Mouse (Mus musculus): ENCODE data around the gene Gm10282. TPM values are rescaled to one million over a fixed set of nuclear protein-coding genes. Genes with fewer than 3 reads are reported as not detected.

The Gm10282 gene
- total RNA-seq (2021): 10 to 100 TPM; 10.9 to 15.9 TPM
- long read RNA-seq, partial matches to known transcripts: 0 of 3 reads
- long read RNA-seq, other reads (novel, unspliced or antisense): 0 of 3 reads

- DNase-seq (ENCODE audit: low spot score in 2 of 2): no peak
These were observed at the start of gene Gm10282 for GRCm38 (mm10) chr8:72305210-72305905. Gene Gm10282 (minus strand): TSS chr8:72305260.

GRCm38 (mm10) chr8:72354272-72354671, 49.2 kb upstream of the Gm10282 start:
- DNase-seq (ENCODE audit: low spot score in 2 of 2): no peak

GRCm38 (mm10) chr8:72353700-72354045, 48.6 kb upstream of the Gm10282 start:
- DNase-seq (ENCODE audit: low spot score in 2 of 2): no peak

GRCm38 (mm10) chr8:72352951-72353699, 48.1 kb upstream of the Gm10282 start:
- no peak for DNase-seq (ENCODE audit: low spot score in 2 of 2)

- no peak for DNase-seq (ENCODE audit: low spot score in 2 of 2)
These were observed 46.4 kb upstream of the Gm10282 start for GRCm38 (mm10) chr8:72351405-72352005.

GRCm38 (mm10) chr8:72350727-72351126, 45.7 kb upstream of the Gm10282 start:
- no peak for DNase-seq (ENCODE audit: low spot score in 2 of 2)

- DNase-seq (ENCODE audit: low spot score in 2 of 2): no peak
These were observed 44.8 kb upstream of the Gm10282 start for GRCm38 (mm10) chr8:72349838-72350237.

- DNase-seq (ENCODE audit: low spot score in 2 of 2): no peak
These were observed 43.9 kb upstream of the Gm10282 start for GRCm38 (mm10) chr8:72348956-72349355.

- no peak for DNase-seq (ENCODE audit: low spot score in 2 of 2)
These were observed 43.1 kb upstream of the Gm10282 start for GRCm38 (mm10) chr8:72348114-72348513.

GRCm38 (mm10) chr8:72347553-72347952, 42.5 kb upstream of the Gm10282 start:
- DNase-seq (ENCODE audit: low spot score in 2 of 2): no peak

- DNase-seq (ENCODE audit: low spot score in 2 of 2): no peak
These were observed 38.7 kb upstream of the Gm10282 start for GRCm38 (mm10) chr8:72343725-72344124.

- no peak for DNase-seq (ENCODE audit: low spot score in 2 of 2)
These were observed 37.7 kb upstream of the Gm10282 start for GRCm38 (mm10) chr8:72342556-72343300.

- DNase-seq (ENCODE audit: low spot score in 2 of 2): no peak
These were observed 32.0 kb upstream of the Gm10282 start for GRCm38 (mm10) chr8:72337034-72337433.

- DNase-seq (ENCODE audit: low spot score in 2 of 2): no peak
These were observed 31.2 kb upstream of the Gm10282 start for GRCm38 (mm10) chr8:72336273-72336672.

GRCm38 (mm10) chr8:72334144-72334641, 29.1 kb upstream of the Gm10282 start:
- no peak for DNase-seq (ENCODE audit: low spot score in 2 of 2)

- DNase-seq (ENCODE audit: low spot score in 2 of 2): no peak
These were observed 28.5 kb upstream of the Gm10282 start for GRCm38 (mm10) chr8:72333429-72334143.

GRCm38 (mm10) chr8:72331631-72332030, 26.6 kb upstream of the Gm10282 start:
- DNase-seq (ENCODE audit: low spot score in 2 of 2): no peak

- DNase-seq (ENCODE audit: low spot score in 2 of 2): no peak
These were observed 25.9 kb upstream of the Gm10282 start for GRCm38 (mm10) chr8:72330806-72331516.

- no peak for DNase-seq (ENCODE audit: low spot score in 2 of 2)
These were observed 24.1 kb upstream of the Gm10282 start for GRCm38 (mm10) chr8:72329116-72329515.

- DNase-seq (ENCODE audit: low spot score in 2 of 2): no peak
These were observed 19.6 kb upstream of the Gm10282 start for GRCm38 (mm10) chr8:72324708-72325107.
